Mouse (Mus musculus) liver, postnatal 0 days (tissue): Measurements from ENCODE around the gene Clybl. TPM values are rescaled to one million over a fixed set of nuclear protein-coding genes. Genes with fewer than 3 reads are reported as not detected.

ENCODE experiments used
- ATAC-seq: fragments of 200-750 bp; cut with Nextera tagmentation; 2 replicates; pipeline ENCODE4 v1.8.0; 2017; ENCODE audit warnings: mild to moderate bottlenecking, moderate library complexity
- DNase-seq: peaks from one replicate; pipeline ENCODE4 v3.0.0-alpha.2; 2016
- H3K27ac ChIP-seq: fragments of 300-500 bp; sonication (generic); 2 replicates; pipeline ENCODE4 v1.5.1; 2014; ENCODE audit warnings: antibody characterized with exemption, moderate library complexity, mild to moderate bottlenecking, low read depth
- H3K27me3 ChIP-seq: fragments of 300-500 bp; sonication (generic); 2 replicates; pipeline ENCODE4 v1.6.1; 2014; ENCODE audit warnings: low read length, control low read depth, mixed read lengths; ENCODE audit not compliant: insufficient read depth
- H3K36me3 ChIP-seq: fragments of 300-500 bp; sonication (generic); replicated peaks from 2 replicates; pipeline ENCODE4 v1.6.1; 2014; ENCODE audit warnings: mild to moderate bottlenecking, control low read depth, low read length, moderate library complexity, mixed read lengths; ENCODE audit not compliant: insufficient read depth
- H3K4me1 ChIP-seq: fragments of 300-500 bp; sonication (generic); 2 replicates; pipeline ENCODE4 v1.6.1; 2014; ENCODE audit warnings: antibody characterized with exemption, mild to moderate bottlenecking, control low read depth; ENCODE audit not compliant: insufficient read depth
- H3K4me2 ChIP-seq: fragments of 300-500 bp; sonication (generic); 2 replicates; pipeline ENCODE4 v1.6.1; 2014; ENCODE audit warnings: low read depth, mild to moderate bottlenecking, low read length, moderate library complexity, mixed read lengths
- H3K4me3 ChIP-seq: fragments of 300-500 bp; sonication (generic); 2 replicates; pipeline ENCODE4 v1.5.1; 2014; ENCODE audit warnings: low read depth, low read length
- H3K9ac ChIP-seq: fragments of 300-500 bp; sonication (generic); replicated peaks from 2 replicates; pipeline ENCODE4 v1.6.1; 2014; ENCODE audit warnings: mild to moderate bottlenecking, moderate library complexity
- H3K9me3 ChIP-seq: fragments of 300-500 bp; sonication (generic); 2 replicates; pipeline ENCODE4 v1.6.1; 2016; ENCODE audit warnings: mild to moderate bottlenecking, control low read depth, low read length, mixed read lengths
- CTCF ChIP-seq: sonication (generic); IDR thresholded peaks from 2 replicates; pipeline ENCODE4 v1.5.1; 2016; ENCODE audit warnings: antibody characterized with exemption, low read depth
- EP300 ChIP-seq: IDR thresholded peaks from 2 replicates; pipeline ENCODE4 v1.6.1; 2016; ENCODE audit warnings: antibody characterized with exemption, low read depth, mild to moderate bottlenecking
- WGBS: fragments of 180-500 bp; shearing (Covaris S2); extraction: QIAGEN DNeasy Blood & Tissue Kit; methylation state at CpG from one replicate; pipeline ENCODE4 v1.1.7; 2014; ENCODE audit not compliant: insufficient replicate concordance; 5-methylcytosine and 5-hydroxymethylcytosine counted together
- polyA plus RNA-seq: library from polyadenylated mRNA; unstranded; fragments of >200 nt; fragmentation: Nextera tagmentation; extraction: Ambion mirVana; gene quantifications from 2 replicates; pipeline ENCODE4 v1.2.1, GENCODE M21; 2015

Gene Clybl
- polyA plus RNA-seq, 1 experiment from 2014 or later = 36.0 TPM

- ATAC-seq (no peak), DNase-seq (no peak)
- Histone ChIP-seq H3K9ac (no peak overlapping the region), H3K4me3 (no peak overlapping the region), H3K27ac (no peak overlapping the region), H3K9me3 (no peaks in the 10 kb centered on the region), H3K27me3 (no peaks in the 10 kb centered on the region), H3K4me1 (no peaks in the 10 kb centered on the region), H3K4me2 (no peak overlapping the region), H3K36me3 (no peaks in the 10 kb centered on the region)
- 94% methylated on average over 3 of the region's 3 CpGs for WGBS
- TF ChIP-seq CTCF = no peak
- no peak for TF ChIP-seq EP300
Observed at GRCm38 (mm10) chr14:122424441-122424840, 242.9 kb downstream of the Clybl start.

DNA sequence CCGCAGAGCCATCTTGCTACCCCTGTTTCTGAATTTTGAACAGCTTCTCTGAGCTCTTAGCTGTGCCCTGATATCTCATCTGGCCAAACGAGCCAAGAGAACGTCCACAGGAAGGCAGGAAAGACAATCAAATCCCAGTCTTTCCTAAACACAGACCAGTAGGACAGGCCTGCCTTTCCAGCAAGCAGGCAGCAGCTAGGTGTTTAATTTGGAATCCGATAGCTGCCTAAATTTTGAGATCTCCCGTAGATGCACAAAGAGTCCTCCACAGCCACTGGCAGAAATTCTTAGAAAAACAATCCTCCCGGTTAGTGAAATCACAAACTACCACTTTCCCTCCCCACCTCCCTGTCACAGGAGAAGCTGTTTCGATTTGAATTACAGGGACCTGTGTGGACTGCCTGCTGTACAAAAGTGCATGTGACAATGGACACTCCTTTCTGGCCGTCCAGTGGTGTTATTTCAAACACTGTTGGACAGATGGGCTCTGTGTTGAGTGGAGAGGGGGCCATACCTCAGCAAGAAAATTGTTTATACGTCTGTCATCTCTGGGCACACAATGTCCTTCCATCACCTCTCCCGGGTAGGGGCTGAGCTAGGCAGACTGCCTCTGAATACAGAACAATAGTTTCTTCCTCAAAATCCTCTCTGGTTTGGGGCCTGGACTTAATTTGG is 245.2 kb downstream of the Clybl start:
- H3K4me3 ChIP-seq = no peak overlapping the region
- no peaks in the 10 kb centered on the region for H3K27me3 ChIP-seq
- H3K27ac ChIP-seq = no peak overlapping the region
- H3K4me1 ChIP-seq = no peaks in the 10 kb centered on the region
- 50% methylated on average over 10 of the region's 10 CpGs for WGBS
- no peaks in the 10 kb centered on the region for H3K9me3 ChIP-seq
- no peak for TF ChIP-seq CTCF
- no peak for TF ChIP-seq EP300
- ATAC-seq (no peak), DNase-seq (no peak)
- no peaks in the 10 kb centered on the region for H3K36me3 ChIP-seq
- no peak overlapping the region for H3K4me2 ChIP-seq
- no peak overlapping the region for H3K9ac ChIP-seq

DNA sequence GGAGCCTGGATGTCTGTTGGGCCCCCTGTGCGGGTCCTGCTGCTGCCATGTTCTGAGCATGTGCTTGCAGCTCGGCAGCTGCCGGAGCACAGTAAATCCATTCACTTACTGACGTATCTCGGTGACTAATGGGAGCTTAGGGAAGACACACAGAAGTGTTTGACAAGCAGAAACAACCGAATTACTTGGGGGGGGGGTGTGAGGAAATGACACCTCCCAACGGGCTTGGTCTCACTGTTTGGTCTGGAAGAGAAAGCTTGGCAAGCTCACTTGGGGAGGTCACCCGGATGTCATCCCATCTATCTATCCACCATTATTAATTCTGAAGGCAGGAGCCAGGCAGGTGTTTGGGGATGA is 245.7 kb downstream of the Clybl start:
- no peak for TF ChIP-seq EP300
- no peak for TF ChIP-seq CTCF
- no peak overlapping the region for H3K4me3 ChIP-seq
- H3K36me3 ChIP-seq = no peaks in the 10 kb centered on the region
- H3K27me3 ChIP-seq = no peaks in the 10 kb centered on the region
- H3K4me1 ChIP-seq = no peaks in the 10 kb centered on the region
- H3K9me3 ChIP-seq = no peaks in the 10 kb centered on the region
- no peak overlapping the region for H3K4me2 ChIP-seq
- DNase-seq (no peak), ATAC-seq (no peak)
- 72% methylated on average over 8 of the region's 8 CpGs for WGBS
- H3K9ac ChIP-seq = no peak overlapping the region
- H3K27ac ChIP-seq = no peak overlapping the region

DNA sequence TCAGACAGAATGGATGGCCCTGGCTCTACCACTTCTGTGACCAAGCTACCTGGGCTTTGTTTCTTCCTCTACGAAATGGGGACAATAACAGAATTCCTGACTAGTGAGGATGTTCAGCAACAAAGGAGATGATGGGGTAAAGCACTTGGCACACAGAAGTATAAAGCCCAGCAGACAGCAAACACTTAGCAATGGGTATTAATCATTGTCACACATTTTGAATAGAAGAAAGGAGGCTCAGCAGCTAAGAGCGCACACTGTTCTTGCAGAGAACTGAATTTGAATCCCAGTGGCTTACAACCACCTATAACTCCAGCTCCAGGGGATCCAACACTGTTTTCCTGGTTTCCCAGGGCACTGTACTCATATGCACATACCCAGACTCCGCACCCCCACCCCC is 246.2 kb downstream of the Clybl start:
- WGBS = 72% methylated on average over 3 of the region's 3 CpGs
- no peaks in the 10 kb centered on the region for H3K36me3 ChIP-seq
- ATAC-seq (no peak), DNase-seq (no peak)
- no peaks in the 10 kb centered on the region for H3K27me3 ChIP-seq
- H3K4me2 ChIP-seq = no peak overlapping the region
- H3K9ac ChIP-seq = no peak overlapping the region
- TF ChIP-seq CTCF = no peak
- TF ChIP-seq EP300 = no peak
- H3K9me3 ChIP-seq = no peaks in the 10 kb centered on the region
- H3K4me1 ChIP-seq = no peaks in the 10 kb centered on the region
- no peak overlapping the region for H3K4me3 ChIP-seq
- no peak overlapping the region for H3K27ac ChIP-seq

DNA sequence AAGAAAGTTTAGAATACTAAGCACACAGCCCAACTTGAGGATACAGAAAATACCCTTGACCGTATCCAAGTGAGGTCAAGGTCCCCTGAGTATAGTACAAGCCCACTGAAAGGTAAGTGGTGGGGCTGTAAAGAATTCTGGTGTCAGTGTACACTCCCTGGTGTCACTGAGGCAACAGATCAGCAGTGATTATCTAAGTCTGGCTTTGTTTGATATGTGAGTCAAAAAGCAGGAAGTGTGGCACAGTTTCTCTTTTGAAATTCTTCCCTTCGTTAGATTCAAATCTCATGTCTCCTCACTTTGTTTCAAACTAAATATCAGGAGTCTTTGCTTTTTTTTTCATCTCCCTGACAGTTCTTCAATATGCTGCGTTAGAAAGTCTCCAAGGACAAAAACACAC is 251.1 kb downstream of the Clybl start:
- DNase-seq (no peak), ATAC-seq (no peak)
- Histone ChIP-seq H3K27ac (no peak overlapping the region), H3K9me3 (no peaks in the 10 kb centered on the region), H3K27me3 (no peaks in the 10 kb centered on the region), H3K4me3 (no peak overlapping the region), H3K9ac (no peak overlapping the region), H3K4me1 (no peaks in the 10 kb centered on the region), H3K4me2 (no peak overlapping the region), H3K36me3 (no peaks in the 10 kb centered on the region)
- WGBS = 52% methylated on average over 3 of the region's 3 CpGs
- TF ChIP-seq CTCF = no peak
- TF ChIP-seq EP300 = no peak

DNA sequence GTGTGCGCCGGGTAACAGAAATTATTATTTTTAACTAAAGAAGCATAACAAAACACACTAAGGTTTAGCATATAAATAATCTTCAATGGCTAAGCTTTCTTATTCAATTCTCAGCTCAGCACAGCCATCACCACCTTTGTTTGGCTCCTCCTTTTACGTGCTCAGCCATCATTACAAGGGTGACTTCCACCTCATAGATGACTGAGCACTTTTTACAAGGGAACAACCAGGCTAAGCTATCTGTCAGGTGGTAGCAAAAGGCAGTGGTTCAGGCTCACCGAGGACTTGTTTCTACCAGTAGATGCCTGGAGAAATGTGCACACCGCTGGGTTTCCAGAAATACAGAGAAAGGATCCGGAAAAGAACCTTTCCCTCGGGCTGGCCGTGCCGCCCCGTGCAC is 252.5 kb downstream of the Clybl start:
- Histone ChIP-seq H3K4me1 (no peaks in the 10 kb centered on the region), H3K9ac (no peak overlapping the region), H3K9me3 (no peaks in the 10 kb centered on the region), H3K4me3 (no peak overlapping the region), H3K4me2 (no peak overlapping the region), H3K27ac (no peak overlapping the region), H3K36me3 (no peaks in the 10 kb centered on the region), H3K27me3 (no peaks in the 10 kb centered on the region)
- TF ChIP-seq CTCF = no peak
- no peak for TF ChIP-seq EP300
- 81% methylated on average over 10 of the region's 10 CpGs for WGBS
- no peak for ATAC-seq
- DNase-seq = no peak

GRCm38 (mm10) chr14:122436850-122437249 is 255.3 kb downstream of the Clybl start:
- DNase-seq (no peak), ATAC-seq (no peak)
- H3K4me3 ChIP-seq = no peak overlapping the region
- 76% methylated on average over 10 of the region's 10 CpGs for WGBS
- H3K4me2 ChIP-seq = no peak overlapping the region
- no peak overlapping the region for H3K9ac ChIP-seq
- H3K27ac ChIP-seq = no peak overlapping the region
- no peaks in the 10 kb centered on the region for H3K4me1 ChIP-seq
- no peak for TF ChIP-seq CTCF
- no peak for TF ChIP-seq EP300
- H3K27me3 ChIP-seq = no peaks in the 10 kb centered on the region
- no peaks in the 10 kb centered on the region for H3K36me3 ChIP-seq
- H3K9me3 ChIP-seq = no peaks in the 10 kb centered on the region
